Mouse (Mus musculus) lung, embryonic 16.5 days (tissue): Measurements from ENCODE around the gene Rprd1b. TPM values are rescaled to one million over a fixed set of nuclear protein-coding genes. Genes with fewer than 3 reads are reported as not detected.
"Not testable (repeated sequence)": the region's sequence is repeated elsewhere in the genome, so short reads cannot be mapped to it uniquely, and the experiment has no call there.

ENCODE experiments used
- ATAC-seq: fragments of 200-750 bp; cut with Nextera tagmentation; 2 replicates; pipeline ENCODE4 v1.8.0; 2017; ENCODE audit warnings: low read depth, mild to moderate bottlenecking, moderate library complexity
- H3K27ac ChIP-seq: fragments of 300-500 bp; sonication (generic); 2 replicates; pipeline ENCODE4 v1.5.1; 2014; ENCODE audit warnings: mild to moderate bottlenecking, control low read depth, low read length
- H3K27me3 ChIP-seq: fragments of 300-500 bp; sonication (generic); 2 replicates; pipeline ENCODE4 v1.6.1; 2014; ENCODE audit warnings: low read depth, low read length, mixed read lengths; ENCODE audit not compliant: control insufficient read depth, insufficient read depth
- H3K36me3 ChIP-seq: fragments of 300-500 bp; sonication (generic); 2 replicates; pipeline ENCODE4 v1.6.1; 2014; ENCODE audit warnings: low read length; ENCODE audit not compliant: control insufficient read depth, insufficient read depth
- H3K4me1 ChIP-seq: fragments of 300-500 bp; sonication (generic); replicated peaks from 2 replicates; pipeline ENCODE4 v1.6.1; 2014; ENCODE audit warnings: low read length, mixed read lengths; ENCODE audit not compliant: control insufficient read depth, insufficient read depth
- H3K4me2 ChIP-seq: fragments of 300-500 bp; sonication (generic); 2 replicates; pipeline ENCODE4 v1.6.1; 2014; ENCODE audit warnings: low read depth, low read length, control low read depth
- H3K4me3 ChIP-seq: fragments of 300-500 bp; sonication (generic); 2 replicates; pipeline ENCODE4 v1.5.1; 2014; ENCODE audit warnings: mild to moderate bottlenecking, low read length, control low read depth
- H3K9ac ChIP-seq: fragments of 300-500 bp; sonication (generic); 2 replicates; pipeline ENCODE4 v1.6.1; 2014; ENCODE audit warnings: low read length, control low read depth
- H3K9me3 ChIP-seq: fragments of 300-500 bp; sonication (generic); 2 replicates; pipeline ENCODE4 v1.6.1; 2016; ENCODE audit warnings: low read length; ENCODE audit not compliant: control insufficient read depth
- WGBS: fragments of 180-500 bp; shearing (Covaris S2); extraction: QIAGEN DNeasy Blood & Tissue Kit; methylation state at CpG from one replicate; pipeline ENCODE4 v1.1.7; 2014; 5-methylcytosine and 5-hydroxymethylcytosine counted together
- polyA plus RNA-seq: library from polyadenylated mRNA; unstranded; fragments of >200 nt; fragmentation: Nextera tagmentation; extraction: Ambion mirVana; gene quantifications from 2 replicates; pipeline ENCODE4 v1.2.1, GENCODE M21; 2015

Rprd1b gene
- polyA plus RNA-seq, 1 experiment from 2014 or later, result 43.4 TPM

DNA sequence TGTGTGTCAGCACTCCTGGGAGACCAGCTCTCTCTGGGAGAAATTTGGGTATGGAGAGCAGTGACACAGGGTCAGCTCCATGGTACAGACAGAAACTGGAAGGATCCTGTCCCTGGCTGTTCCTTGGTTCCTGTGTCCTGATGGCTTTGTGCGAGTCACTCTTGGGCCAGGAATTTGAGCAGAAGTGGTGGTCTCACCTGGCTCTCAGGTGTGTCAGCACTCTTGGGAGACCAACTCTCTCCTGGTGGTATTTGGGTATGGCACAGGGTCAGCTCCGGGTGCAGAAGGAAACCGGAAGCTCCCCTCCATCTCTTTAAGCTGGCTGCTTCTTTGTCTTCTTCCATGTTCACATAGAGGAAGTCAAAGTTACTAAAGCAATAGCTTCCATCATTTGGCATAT is 26.3 kb downstream of the Rprd1b start:
- Histone ChIP-seq H3K27me3 (no peaks in the 10 kb centered on the region), H3K9ac (no peak overlapping the region), H3K36me3 (peaks cover 20% of the 10 kb centered on the region), H3K4me2 (no peak overlapping the region), H3K27ac (no peak overlapping the region), H3K4me1 (no peaks in the 10 kb centered on the region; the same call in 1 of the 2 replicates), H3K9me3 (no peaks in the 10 kb centered on the region), H3K4me3 (no peak overlapping the region)
- WGBS, result 89% methylated on average over 3 of the region's 3 CpGs
- no peak for ATAC-seq

DNA sequence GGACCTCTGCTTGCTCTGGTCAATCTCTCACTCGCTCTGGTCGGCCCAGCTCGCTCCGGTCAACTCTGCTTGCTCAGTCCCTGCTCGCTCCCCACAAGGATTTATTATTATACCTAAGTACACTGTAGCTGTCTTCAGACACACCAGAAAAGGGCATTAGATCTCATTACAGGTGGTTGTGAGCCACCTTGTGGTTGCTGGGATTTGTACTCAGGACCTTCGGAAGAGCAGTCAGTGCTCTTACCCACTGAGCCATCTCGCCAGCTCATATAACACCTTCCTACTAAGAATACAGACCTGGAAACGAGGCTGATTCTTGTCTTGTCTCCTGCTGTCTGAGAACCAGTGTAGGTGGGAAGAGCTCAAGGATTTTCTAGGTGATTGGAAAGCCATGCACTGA is 27.1 kb downstream of the Rprd1b start:
- H3K36me3 ChIP-seq, result peaks cover 17% of the 10 kb centered on the region
- not testable (repeated sequence) for H3K9ac ChIP-seq, H3K4me3 ChIP-seq, H3K9me3 ChIP-seq, H3K27ac ChIP-seq, H3K27me3 ChIP-seq, H3K4me2 ChIP-seq, ATAC-seq, H3K4me1 ChIP-seq
- 90% methylated on average over 8 of the region's 8 CpGs for WGBS

DNA sequence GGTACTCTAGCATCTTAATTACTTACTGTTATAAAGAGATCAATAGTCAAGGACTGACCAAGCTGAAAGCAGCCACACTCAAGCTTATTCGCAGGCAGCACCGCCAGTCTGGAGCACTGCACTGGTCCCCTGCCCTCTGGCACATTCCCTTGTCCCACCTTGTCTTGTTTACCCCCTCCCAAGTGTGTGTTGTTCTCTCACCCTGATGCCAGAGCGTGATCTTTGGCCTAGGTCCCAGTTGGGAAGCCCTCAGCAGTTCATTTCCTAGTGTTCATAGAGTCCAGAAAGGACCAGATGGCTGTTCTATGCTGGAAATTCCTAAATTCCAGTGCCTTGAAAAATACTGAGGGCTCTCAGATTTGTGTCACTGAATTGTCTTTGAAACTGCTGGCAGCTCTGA is 28.7 kb downstream of the Rprd1b start:
- Histone ChIP-seq H3K4me2 (no peak overlapping the region), H3K36me3 (peaks cover 14% of the 10 kb centered on the region), H3K4me1 (no peaks in the 10 kb centered on the region; the same call in 1 of the 2 replicates), H3K4me3 (no peak overlapping the region), H3K27me3 (no peaks in the 10 kb centered on the region), H3K9me3 (no peaks in the 10 kb centered on the region), H3K9ac (no peak overlapping the region), H3K27ac (no peak overlapping the region)
- ATAC-seq, result no peak
- WGBS, result 83% methylated on average over 3 of the region's 3 CpGs

DNA sequence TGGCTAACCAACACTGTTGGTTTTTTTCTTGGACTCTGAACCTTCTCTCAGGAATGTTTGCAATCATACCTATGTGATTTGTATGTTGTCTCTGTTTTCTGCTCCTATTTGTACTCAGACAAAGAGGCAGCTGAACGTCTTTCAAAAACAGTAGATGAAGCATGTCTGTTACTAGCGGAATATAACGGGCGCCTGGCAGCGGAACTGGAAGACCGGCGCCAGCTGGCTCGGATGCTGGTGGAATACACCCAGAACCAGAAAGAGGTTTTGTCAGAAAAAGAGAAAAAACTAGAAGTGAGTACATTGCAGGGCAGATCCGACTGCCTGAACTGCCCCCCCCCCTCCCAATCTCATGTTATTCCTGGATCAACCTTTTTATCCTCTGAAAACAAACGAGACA is 30.2 kb downstream of the Rprd1b start:
- no peak overlapping the region for H3K4me2 ChIP-seq
- H3K27me3 ChIP-seq, result no peaks in the 10 kb centered on the region
- no peaks in the 10 kb centered on the region; the same call in 1 of the 2 replicates for H3K4me1 ChIP-seq
- no peaks in the 10 kb centered on the region for H3K9me3 ChIP-seq
- no peak overlapping the region for H3K9ac ChIP-seq
- ATAC-seq, result no peak
- no peak overlapping the region for H3K27ac ChIP-seq
- WGBS, result 67% methylated on average over 10 of the region's 10 CpGs
- H3K36me3 ChIP-seq, result peaks cover 10% of the 10 kb centered on the region
- H3K4me3 ChIP-seq, result no peak overlapping the region

DNA sequence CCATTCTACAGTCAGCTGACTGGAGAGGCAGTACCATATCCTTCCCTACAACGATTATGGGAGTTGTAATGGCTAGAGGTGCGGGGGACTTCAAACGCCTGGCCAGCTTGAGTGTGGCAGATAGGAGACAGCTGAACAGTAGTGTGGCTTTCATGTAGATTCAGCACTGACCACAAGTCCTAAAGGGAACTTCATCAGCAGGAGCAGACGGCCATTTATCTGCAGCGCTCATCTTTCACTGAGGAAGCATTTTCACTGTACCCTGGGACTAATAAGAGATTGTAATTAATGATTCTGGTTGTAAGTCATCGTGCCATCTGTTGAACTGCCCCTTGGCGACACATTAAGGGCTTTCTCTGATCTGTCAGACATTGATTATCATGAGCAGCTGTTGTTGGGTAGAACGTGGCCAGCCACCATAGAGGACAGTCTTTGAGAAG is 31.4 kb downstream of the Rprd1b start:
- WGBS, result 63% methylated on average over 8 of the region's 8 CpGs
- no peaks in the 10 kb centered on the region for H3K9me3 ChIP-seq
- no peak overlapping the region for H3K4me3 ChIP-seq
- peaks cover 10% of the 10 kb centered on the region for H3K36me3 ChIP-seq
- H3K27ac ChIP-seq, result no peak overlapping the region
- H3K4me1 ChIP-seq, result peaks cover 5% of the 10 kb centered on the region
- peak; percentile 32 for ATAC-seq
- H3K4me2 ChIP-seq, result no peak overlapping the region
- H3K9ac ChIP-seq, result no peak overlapping the region
- H3K27me3 ChIP-seq, result no peaks in the 10 kb centered on the region

DNA sequence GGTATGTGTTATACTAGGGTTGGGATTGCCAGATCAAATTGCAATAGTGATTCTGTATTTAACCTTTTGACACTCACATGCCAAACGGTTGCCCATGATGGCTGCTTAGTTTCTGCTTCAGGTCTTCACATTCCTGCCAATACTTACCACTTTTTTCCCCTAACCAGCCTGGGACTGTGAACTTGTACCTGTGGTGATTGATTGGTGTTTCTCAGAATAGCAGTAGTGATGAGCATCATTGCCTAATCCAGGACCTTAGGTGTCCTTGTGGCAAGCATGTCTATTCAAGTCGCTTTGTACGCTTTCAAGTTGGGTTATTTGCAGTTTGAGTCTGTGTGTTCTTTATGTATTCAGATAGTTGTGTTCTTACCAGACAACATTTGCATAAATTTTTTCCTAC is 34.7 kb downstream of the Rprd1b start:
- Histone ChIP-seq H3K9me3 (no peaks in the 10 kb centered on the region), H3K27me3 (no peaks in the 10 kb centered on the region), H3K27ac (no peak overlapping the region), H3K4me2 (no peak overlapping the region), H3K4me3 (no peak overlapping the region), H3K9ac (no peak overlapping the region), H3K4me1 (peaks cover 5% of the 10 kb centered on the region), H3K36me3 (peaks cover 6% of the 10 kb centered on the region)
- ATAC-seq, result no peak
- WGBS, result 89% methylated on average over 3 of the region's 3 CpGs

DNA sequence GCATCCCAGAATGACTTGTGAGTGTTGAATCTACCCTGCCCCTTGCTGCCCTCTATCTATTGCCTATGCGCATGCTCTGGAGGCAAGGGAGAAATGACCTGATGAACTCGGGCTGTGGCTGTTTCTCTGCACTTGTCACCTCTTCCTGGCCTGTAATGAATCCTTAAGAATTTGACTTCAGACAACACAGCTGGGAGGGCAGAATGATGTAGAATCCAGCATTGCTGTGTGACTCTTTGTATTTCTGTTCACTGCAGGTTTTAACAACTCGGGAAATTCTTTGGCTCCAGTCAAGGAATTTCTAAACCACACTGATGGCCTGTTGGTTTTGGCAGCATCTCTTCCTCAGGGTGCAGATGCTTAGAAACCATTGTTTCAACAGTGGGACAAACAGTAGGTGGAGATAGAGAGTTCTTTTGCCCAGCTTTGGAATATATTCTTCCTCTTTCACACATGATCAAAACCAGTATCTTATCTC is 36.3 kb downstream of the Rprd1b start:
- H3K27ac ChIP-seq, result no peak overlapping the region
- 25% methylated on average over 3 of the region's 3 CpGs for WGBS

DNA sequence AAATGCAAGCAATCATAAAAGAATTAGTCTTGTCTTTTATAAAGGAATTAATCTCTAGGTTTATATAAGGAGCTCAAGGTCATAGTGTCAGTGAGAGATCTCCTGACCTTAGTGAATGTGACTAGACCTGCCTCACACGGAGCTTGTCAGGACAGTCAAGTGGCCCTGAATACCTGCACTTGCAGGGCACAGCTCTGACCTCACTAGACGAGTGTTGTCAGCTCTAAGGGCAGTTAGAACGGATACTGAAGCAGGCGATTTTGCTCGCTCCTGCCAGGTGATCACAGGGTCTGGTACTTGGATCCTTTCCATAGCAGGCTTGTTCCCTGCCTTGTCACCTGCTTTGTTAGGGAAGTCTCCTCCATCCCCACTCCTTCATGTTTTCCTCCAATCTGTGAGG is 36.8 kb downstream of the Rprd1b start:
- Histone ChIP-seq H3K9me3 (no peaks in the 10 kb centered on the region), H3K4me3 (no peak overlapping the region), H3K27ac (no peak overlapping the region), H3K4me1 (peaks cover 5% of the 10 kb centered on the region), H3K4me2 (no peak overlapping the region), H3K9ac (no peak overlapping the region), H3K27me3 (no peaks in the 10 kb centered on the region), H3K36me3 (peaks cover 4% of the 10 kb centered on the region)
- 52% methylated on average over 5 of the region's 5 CpGs for WGBS
- 0 out of 2 replicates have a peak, but pooled peaks have one; percentile 26 for ATAC-seq

More for the DNA sequence above, 36.3 kb downstream of the Rprd1b start:
- Histone ChIP-seq H3K36me3 (peaks cover 6% of the 10 kb centered on the region), H3K9me3 (no peaks in the 10 kb centered on the region), H3K4me3 (no peak overlapping the region), H3K4me1 (peaks cover 5% of the 10 kb centered on the region), H3K4me2 (no peak overlapping the region), H3K9ac (no peak overlapping the region), H3K27me3 (no peaks in the 10 kb centered on the region)
- peak; percentile 39 for ATAC-seq

DNA sequence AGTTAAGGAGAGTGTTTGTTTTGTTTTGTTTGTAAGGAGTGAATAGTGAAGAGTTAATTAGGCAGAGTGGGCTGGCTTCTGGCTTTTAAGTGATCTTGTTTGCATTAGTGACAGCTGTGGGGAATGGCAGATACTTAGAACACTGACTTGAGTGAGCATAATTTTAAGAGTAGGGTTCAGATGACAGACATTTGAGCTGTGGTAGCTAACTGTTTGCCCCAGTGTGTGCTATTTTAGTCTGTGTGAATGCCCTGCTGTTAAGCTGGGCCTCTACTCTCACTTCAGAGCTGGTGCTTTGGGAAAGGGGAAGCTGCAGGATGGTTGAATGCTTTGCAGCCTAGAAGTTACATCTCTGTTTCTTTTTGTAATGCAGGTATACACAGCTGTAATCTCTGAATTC is 38.2 kb downstream of the Rprd1b start:
- no peak overlapping the region for H3K9ac ChIP-seq
- no peak overlapping the region for H3K27ac ChIP-seq
- H3K27me3 ChIP-seq, result no peaks in the 10 kb centered on the region
- no peaks in the 10 kb centered on the region for H3K9me3 ChIP-seq
- H3K4me2 ChIP-seq, result no peak overlapping the region
- no peak overlapping the region for H3K4me3 ChIP-seq
- peaks cover 4% of the 10 kb centered on the region for H3K36me3 ChIP-seq
- no peak for ATAC-seq
- H3K4me1 ChIP-seq, result peaks cover 5% of the 10 kb centered on the region
